Mouse (Mus musculus): ENCODE measurements around the gene Mfap1b.

Mfap1b gene

GRCm38 (mm10) chr2:121434854-121435253 is 39.0 kb downstream of the Mfap1b start:
- DNase-seq (ENCODE audit: low read depth), result peak; percentile 76

- DNase-seq (ENCODE audit: low read depth), result no peak
Observed at GRCm38 (mm10) chr2:121425890-121426289, 48.0 kb downstream of the Mfap1b start.

- no peak for DNase-seq (ENCODE audit: low read depth)
Observed at GRCm38 (mm10) chr2:121423166-121423565, 50.7 kb downstream of the Mfap1b start.

- DNase-seq (ENCODE audit: low read depth), result no peak
Observed at GRCm38 (mm10) chr2:121418476-121418875, 55.4 kb downstream of the Mfap1b start.

GRCm38 (mm10) chr2:121416356-121416755 is 57.5 kb downstream of the Mfap1b start:
- no peak for DNase-seq (ENCODE audit: low read depth)

GRCm38 (mm10) chr2:121415591-121415990 is 58.3 kb downstream of the Mfap1b start:
- DNase-seq (ENCODE audit: low read depth), result no peak

- no peak for DNase-seq (ENCODE audit: low read depth)
Observed at GRCm38 (mm10) chr2:121415103-121415502, 58.8 kb downstream of the Mfap1b start.

- peak; percentile 50 for DNase-seq (ENCODE audit: low read depth)
Observed at GRCm38 (mm10) chr2:121414139-121414685, 59.7 kb downstream of the Mfap1b start.

GRCm38 (mm10) chr2:121413387-121414042 is 60.4 kb downstream of the Mfap1b start, which contains the start of the genes Pdia3 and Catsper2:
Gene Pdia3 (plus strand): TSS chr2:121413775.
Gene Catsper2 (minus strand): TSS chr2:121413792.
- peak; percentile 97 for DNase-seq (ENCODE audit: low read depth)

- DNase-seq (ENCODE audit: low read depth), result peak; percentile 9
Observed at GRCm38 (mm10) chr2:121412843-121413386, 61.0 kb downstream of the Mfap1b start.

Measured in NIH3T3 (cell line).